Mouse (Mus musculus) lung, postnatal 0 days (tissue): ENCODE data around the gene Scpep1.

Experiments used
- CTCF ChIP-seq: IDR thresholded peaks from 2 replicates; pipeline ENCODE4 v1.5.1; 2016; ENCODE audit warnings: antibody characterized with exemption, mild to moderate bottlenecking
- EP300 ChIP-seq: IDR thresholded peaks from 2 replicates; pipeline ENCODE4 v1.6.1; 2016; ENCODE audit warnings: antibody characterized with exemption, mild to moderate bottlenecking, control low read depth

DNA sequence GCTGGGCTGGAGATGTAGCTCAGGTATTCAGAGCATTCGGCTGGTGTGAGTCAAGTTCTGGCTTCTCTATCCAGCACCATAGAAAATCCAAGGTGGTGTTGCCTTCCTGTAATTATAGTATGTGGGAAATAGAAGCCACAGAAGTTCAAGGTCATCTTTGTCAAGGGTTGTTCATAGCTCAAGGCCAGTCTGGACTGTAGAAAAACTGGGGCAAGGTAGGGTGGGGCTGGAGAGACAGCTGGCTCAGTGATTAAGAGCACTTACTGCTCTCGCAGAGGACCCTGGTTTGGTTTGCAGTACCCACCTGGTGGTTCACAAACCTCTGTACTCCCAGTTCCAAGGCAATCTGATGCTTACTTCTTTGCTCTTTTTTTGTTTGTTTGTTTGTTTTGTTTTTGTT is 66.3 kb downstream of the Scpep1 start:
- TF ChIP-seq CTCF (no peak), EP300 (no peak)
